Mouse (Mus musculus) hindbrain, postnatal 0 days (tissue): Measurements from ENCODE around the gene Cnih1. TPM values are rescaled to one million over a fixed set of nuclear protein-coding genes. Genes with fewer than 3 reads are reported as not detected.
"Not testable (repeated sequence)": the region's sequence is repeated elsewhere in the genome, so short reads cannot be mapped to it uniquely, and the experiment has no call there.

Experiments
- ATAC-seq: fragments of 200-750 bp; cut with Nextera tagmentation; 2 replicates; pipeline ENCODE4 v1.8.0; 2017; ENCODE audit warnings: mild to moderate bottlenecking, moderate TSS enrichment, moderate library complexity
- DNase-seq: peaks from one replicate; pipeline ENCODE4 v3.0.0-alpha.2; 2015; ENCODE audit warnings: low spot score
- H3K27ac ChIP-seq: fragments of 300-500 bp; sonication (generic); 2 replicates; pipeline ENCODE4 v1.5.1; 2014; ENCODE audit warnings: mild to moderate bottlenecking
- H3K27me3 ChIP-seq: fragments of 300-500 bp; sonication (generic); 2 replicates; pipeline ENCODE4 v1.6.1; 2014; ENCODE audit warnings: low read length, mixed read lengths; ENCODE audit not compliant: insufficient read depth
- H3K36me3 ChIP-seq: fragments of 300-500 bp; sonication (generic); 2 replicates; pipeline ENCODE4 v1.6.1; 2014; ENCODE audit warnings: low read length, mixed read lengths; ENCODE audit not compliant: insufficient read depth
- H3K4me1 ChIP-seq: fragments of 300-500 bp; sonication (generic); 2 replicates; pipeline ENCODE4 v1.6.1; 2014; ENCODE audit warnings: antibody characterized with exemption, low read length, mixed read lengths; ENCODE audit not compliant: insufficient read depth
- H3K4me2 ChIP-seq: fragments of 300-500 bp; sonication (generic); 2 replicates; pipeline ENCODE4 v1.6.1; 2014; ENCODE audit warnings: low read depth, mild to moderate bottlenecking, low read length, moderate library complexity, mixed read lengths
- H3K4me3 ChIP-seq: fragments of 300-500 bp; sonication (generic); 2 replicates; pipeline ENCODE4 v1.5.1; 2014; ENCODE audit warnings: low read length
- H3K9ac ChIP-seq: fragments of 300-500 bp; sonication (generic); replicated peaks from 2 replicates; pipeline ENCODE4 v1.6.1; 2014; ENCODE audit warnings: mild to moderate bottlenecking, low read length, moderate library complexity, mixed read lengths
- H3K9me3 ChIP-seq: fragments of 300-500 bp; sonication (generic); 2 replicates; pipeline ENCODE4 v1.6.1; 2016; ENCODE audit warnings: low read length, mixed read lengths
- CTCF ChIP-seq: IDR thresholded peaks from 2 replicates; pipeline ENCODE4 v1.5.1; 2016; ENCODE audit warnings: antibody characterized with exemption, control low read depth, low read depth
- WGBS: fragments of 180-500 bp; shearing (Covaris S2); extraction: QIAGEN DNeasy Blood & Tissue Kit; methylation state at CpG from one replicate; pipeline ENCODE4 v1.1.7; 2014; 5-methylcytosine and 5-hydroxymethylcytosine counted together
- polyA plus RNA-seq: library from polyadenylated mRNA; unstranded; fragments of >200 nt; fragmentation: Nextera tagmentation; extraction: Ambion mirVana; gene quantifications from 2 replicates; pipeline ENCODE4 v1.2.1, GENCODE M21; 2015
- total RNA-seq: library from RNA; depleted of rRNA; stranded (reverse); fragments of >200 nt; gene quantifications from 2 replicates; pipeline ENCODE4 v1.2.3, GENCODE M21; 2014

Gene Cnih1
- total and polyA plus RNA-seq, 2 experiments from 2014 or later = 123 to 208 TPM

DNA sequence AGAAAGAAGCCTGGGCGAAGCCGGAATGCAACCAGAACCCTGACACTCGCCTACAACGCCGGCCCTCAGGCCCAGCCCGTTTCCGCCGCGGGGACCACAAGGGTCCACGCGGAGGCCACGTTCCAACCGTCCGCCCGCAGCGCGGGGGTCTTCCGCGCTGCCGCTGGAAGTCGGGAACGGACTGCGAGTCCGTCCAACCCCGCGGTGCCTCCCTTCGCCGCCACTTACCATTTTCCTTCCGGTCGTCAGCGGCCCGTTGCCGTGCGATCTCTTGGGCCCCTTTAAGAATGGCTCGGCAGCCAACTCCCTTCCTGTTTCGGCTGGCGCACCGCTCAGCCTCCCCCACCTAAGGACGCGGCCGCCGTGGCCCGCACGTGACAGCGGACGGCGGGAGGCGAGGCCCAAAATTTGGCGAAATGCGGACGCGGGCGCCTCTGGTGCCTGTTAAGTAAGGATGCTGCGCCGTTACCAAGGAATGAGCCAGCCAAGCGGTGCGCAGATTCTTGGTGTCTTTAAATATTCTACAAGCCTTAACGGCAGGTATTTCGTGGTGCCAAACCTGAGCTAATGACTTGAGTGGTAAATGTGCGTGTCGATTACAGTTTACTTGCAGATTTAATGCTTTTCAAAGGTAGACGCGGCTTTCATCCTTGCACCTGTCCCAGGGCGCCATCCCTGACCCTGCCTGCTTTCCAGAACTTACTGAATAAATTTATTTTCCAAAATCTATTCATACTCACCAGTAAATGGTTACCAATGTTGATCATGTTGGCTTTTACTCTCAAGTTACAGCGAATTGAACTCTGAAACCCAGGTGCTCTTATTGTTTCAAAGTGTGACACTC is 33.9 kb upstream of the Cnih1 start, which contains the start of gene Gmfb:
Gene Gmfb (minus strand): TSS at position 370 of the 844 bp plus-strand sequence.
- TF ChIP-seq CTCF = peak; percentile 52
- no peaks in the 10 kb centered on the region for H3K9me3 ChIP-seq
- no peaks in the 10 kb centered on the region for H3K27me3 ChIP-seq
- peak within 1 kb of the TSS; percentile 97 for H3K4me3 ChIP-seq
- WGBS = under 1% methylated on average over 65 of the region's 65 CpGs
- peaks cover 14% of the 10 kb centered on the region; the same call in 1 of the 2 replicates for H3K4me1 ChIP-seq
- H3K27ac ChIP-seq = peak within 1 kb of the TSS; percentile 90
- peak within 1 kb of the TSS; percentile 91 for H3K4me2 ChIP-seq
- no peaks in the 10 kb centered on the region for H3K36me3 ChIP-seq
- peak; percentile 99 for ATAC-seq
- peak; percentile 97 for DNase-seq
- H3K9ac ChIP-seq = peak within 1 kb of the TSS; percentile 92

- no peak for ATAC-seq
- Histone ChIP-seq H3K36me3 (peaks cover 5% of the 10 kb centered on the region; the same call in 1 of the 2 replicates), H3K27ac (peak overlapping the region; percentile 90), H3K9me3 (no peaks in the 10 kb centered on the region), H3K4me1 (peaks cover 14% of the 10 kb centered on the region; the same call in 1 of the 2 replicates), H3K9ac (peak overlapping the region; percentile 92), H3K4me3 (peak overlapping the region; percentile 97), H3K27me3 (no peaks in the 10 kb centered on the region), H3K4me2 (peak overlapping the region; percentile 91)
- WGBS = under 1% methylated on average over 11 of the region's 11 CpGs
- TF ChIP-seq CTCF = no peak
- peak; percentile 27 for DNase-seq
Measured at GRCm38 (mm10) chr14:46821271-46821872, 33.2 kb upstream of the Cnih1 start.

- ATAC-seq = not testable (repeated sequence)
- H3K4me1 ChIP-seq = peaks cover 14% of the 10 kb centered on the region; the same call in 1 of the 2 replicates
- WGBS = 96% methylated on average over 5 of the region's 6 CpGs
Measured at GRCm38 (mm10) chr14:46819961-46820360, 31.8 kb upstream of the Cnih1 start.

DNA sequence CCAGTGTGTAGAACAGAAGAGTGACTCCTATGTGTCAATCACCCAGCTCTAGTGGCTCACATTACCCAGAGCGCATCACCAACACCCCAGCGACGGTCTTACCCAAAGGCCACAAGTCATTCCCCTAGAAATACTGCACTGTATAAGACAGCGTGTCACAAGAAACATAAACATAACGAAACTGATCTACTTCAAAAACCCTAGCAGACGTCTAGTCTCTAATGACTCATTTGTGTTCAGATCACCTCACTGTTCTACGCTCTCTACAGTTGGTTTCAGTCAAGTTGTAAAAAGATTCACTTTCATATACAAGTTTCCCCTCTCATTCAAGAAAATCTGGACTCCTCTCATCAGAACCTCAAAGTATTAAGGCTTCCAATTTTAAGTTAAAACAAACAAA is 30.5 kb upstream of the Cnih1 start:
- peaks cover 16% of the 10 kb centered on the region; the same call in 1 of the 2 replicates for H3K36me3 ChIP-seq
- TF ChIP-seq CTCF = no peak
- H3K4me3 ChIP-seq = no peak overlapping the region
- H3K4me2 ChIP-seq = no peak overlapping the region
- no peaks in the 10 kb centered on the region for H3K9me3 ChIP-seq
- no peak overlapping the region for H3K9ac ChIP-seq
- no peak overlapping the region for H3K27ac ChIP-seq
- WGBS = 94% methylated on average over 7 of the region's 7 CpGs
- peaks cover 14% of the 10 kb centered on the region; the same call in 1 of the 2 replicates for H3K4me1 ChIP-seq
- ATAC-seq = no peak
- no peak for DNase-seq
- H3K27me3 ChIP-seq = no peaks in the 10 kb centered on the region

More at GRCm38 (mm10) chr14:46819961-46820360, 31.8 kb upstream of the Cnih1 start:
- not testable (repeated sequence) for H3K27ac ChIP-seq, H3K4me2 ChIP-seq, DNase-seq, H3K9ac ChIP-seq, H3K27me3 ChIP-seq, H3K9me3 ChIP-seq, H3K4me3 ChIP-seq
- peaks cover 11% of the 10 kb centered on the region; the same call in 1 of the 2 replicates for H3K36me3 ChIP-seq

GRCm38 (mm10) chr14:46816916-46817622 is 28.9 kb upstream of the Cnih1 start:
- Histone ChIP-seq H3K27ac (no peak overlapping the region), H3K4me3 (no peak overlapping the region), H3K27me3 (no peaks in the 10 kb centered on the region), H3K4me1 (peaks cover 14% of the 10 kb centered on the region; the same call in 1 of the 2 replicates), H3K9ac (no peak overlapping the region), H3K9me3 (no peaks in the 10 kb centered on the region), H3K4me2 (no peak overlapping the region), H3K36me3 (peaks cover 21% of the 10 kb centered on the region; the same call in 1 of the 2 replicates)
- TF ChIP-seq CTCF = no peak
- DNase-seq (no peak), ATAC-seq (no peak)
- 95% methylated on average over 8 of the region's 8 CpGs for WGBS

- no peaks in the 10 kb centered on the region for H3K27me3 ChIP-seq
- peaks cover 28% of the 10 kb centered on the region; the same call in 1 of the 2 replicates for H3K36me3 ChIP-seq
- ATAC-seq (no peak), DNase-seq (no peak)
- H3K9ac ChIP-seq = no peak overlapping the region
- WGBS = 84% methylated on average over 6 of the region's 6 CpGs
- H3K4me1 ChIP-seq = peaks cover 7% of the 10 kb centered on the region; the same call in 1 of the 2 replicates
- H3K4me2 ChIP-seq = no peak overlapping the region
- no peaks in the 10 kb centered on the region for H3K9me3 ChIP-seq
- H3K27ac ChIP-seq = no peak overlapping the region
- TF ChIP-seq CTCF = no peak
- H3K4me3 ChIP-seq = no peak overlapping the region
Measured at GRCm38 (mm10) chr14:46815640-46816039, 27.4 kb upstream of the Cnih1 start.
